Mouse (Mus musculus): ENCODE data around the gene Sqstm1.
"Not testable (repeated sequence)": the region's sequence is repeated elsewhere in the genome, so short reads cannot be mapped to it uniquely, and the experiment has no call there.

Sqstm1 gene

DNA sequence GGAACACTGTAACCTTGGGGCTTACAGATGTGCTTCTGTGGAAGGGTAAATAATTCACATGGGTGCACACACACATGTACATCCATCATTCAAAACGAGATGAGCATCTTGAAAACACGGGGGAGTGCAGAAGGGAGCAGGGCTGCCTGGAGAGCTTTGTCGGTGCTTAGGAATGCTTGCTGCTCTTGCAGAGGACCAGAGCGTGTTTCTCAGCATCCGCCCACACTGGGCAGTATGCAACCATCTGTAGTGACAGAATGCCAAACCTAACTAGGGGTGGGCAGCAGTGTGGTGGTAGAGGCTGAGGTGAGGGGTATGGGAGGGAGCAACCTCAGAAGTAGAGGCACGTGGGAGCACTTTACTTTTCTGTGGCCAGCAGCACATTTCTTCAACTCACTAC is 33.5 kb downstream of the Sqstm1 start:
- DNase-seq (ENCODE audit: low read depth, low spot score), result no peak

DNA sequence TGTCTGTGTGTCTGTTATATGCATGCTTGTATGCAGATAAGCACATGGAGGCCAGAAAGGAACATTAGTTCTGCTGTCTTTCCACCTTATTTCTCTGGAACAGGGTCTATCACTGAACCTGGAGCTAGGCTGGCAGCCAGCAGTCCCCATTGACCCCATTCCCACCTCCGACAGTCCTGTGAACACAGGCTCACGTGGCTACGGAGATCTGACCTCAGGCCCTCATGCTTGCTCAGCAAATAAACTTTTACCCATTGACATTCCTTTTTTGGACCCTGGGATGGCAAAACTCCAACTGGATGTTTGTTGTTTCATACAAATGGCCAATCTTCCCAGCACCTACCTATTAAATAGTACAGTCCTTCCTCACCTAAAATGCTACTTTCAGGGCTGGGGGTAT is 34.3 kb downstream of the Sqstm1 start:
- DNase-seq (ENCODE audit: low read depth, low spot score), result no peak

DNA sequence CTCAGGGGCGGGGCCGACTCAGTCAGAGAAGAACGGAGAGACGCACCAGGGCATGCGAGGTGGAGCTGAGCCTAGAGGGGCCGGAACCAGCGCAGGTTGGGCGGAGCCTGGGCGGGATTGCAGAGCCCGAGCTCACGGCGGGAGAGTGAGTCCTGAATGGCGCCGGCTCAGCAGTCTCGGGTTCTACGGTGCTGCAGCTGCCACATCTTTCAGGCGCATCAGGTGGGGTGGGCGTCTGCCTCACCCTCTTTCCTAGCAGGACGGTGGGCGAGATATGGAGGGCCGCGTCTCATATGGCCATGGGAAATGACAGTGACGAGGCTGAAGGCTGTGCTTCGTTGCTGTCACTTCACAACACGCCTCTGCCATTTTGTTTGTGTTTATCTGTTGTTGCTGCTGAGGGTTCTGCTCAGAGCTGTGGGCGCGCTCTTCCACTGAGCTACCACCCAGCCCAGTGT is 35.9 kb downstream of the Sqstm1 start:
- DNase-seq (ENCODE audit: low read depth, low spot score), result peak; percentile 93

DNA sequence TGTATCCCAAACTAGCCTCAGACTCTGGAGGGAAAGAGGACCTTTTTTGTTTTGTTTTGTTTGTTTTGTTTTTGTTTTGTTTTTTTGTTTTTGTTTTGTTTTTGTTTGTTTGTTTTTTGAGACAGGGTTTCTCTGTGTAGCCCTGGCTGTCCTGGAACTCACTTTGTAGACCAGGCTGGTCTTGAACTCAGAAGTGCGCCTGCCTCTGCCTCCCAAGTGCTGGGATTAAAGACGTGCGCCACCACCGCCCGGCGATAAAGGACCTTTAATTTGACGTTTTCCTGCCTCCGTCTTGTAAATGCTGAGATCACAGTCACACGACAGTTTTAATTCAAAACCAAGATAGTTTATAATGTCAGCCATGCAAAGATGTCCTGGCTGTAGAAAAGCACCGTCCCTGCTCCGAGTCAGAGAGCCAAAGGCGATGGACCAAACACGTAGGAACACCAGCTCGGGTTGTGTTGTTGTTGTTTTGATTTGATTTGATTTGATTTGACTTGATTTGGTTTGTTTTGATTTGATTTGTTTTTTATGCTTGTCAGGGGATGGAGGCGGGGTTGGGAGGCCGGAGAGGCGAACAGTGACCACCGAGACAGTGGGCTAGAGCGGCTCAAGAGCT is 36.4 kb downstream of the Sqstm1 start, which contains the start of gene Mrnip:
TSS of gene Mrnip (plus strand) at position 334 of the 619 bp plus-strand sequence.
- not testable (repeated sequence) for DNase-seq (ENCODE audit: low read depth, low spot score)

DNA sequence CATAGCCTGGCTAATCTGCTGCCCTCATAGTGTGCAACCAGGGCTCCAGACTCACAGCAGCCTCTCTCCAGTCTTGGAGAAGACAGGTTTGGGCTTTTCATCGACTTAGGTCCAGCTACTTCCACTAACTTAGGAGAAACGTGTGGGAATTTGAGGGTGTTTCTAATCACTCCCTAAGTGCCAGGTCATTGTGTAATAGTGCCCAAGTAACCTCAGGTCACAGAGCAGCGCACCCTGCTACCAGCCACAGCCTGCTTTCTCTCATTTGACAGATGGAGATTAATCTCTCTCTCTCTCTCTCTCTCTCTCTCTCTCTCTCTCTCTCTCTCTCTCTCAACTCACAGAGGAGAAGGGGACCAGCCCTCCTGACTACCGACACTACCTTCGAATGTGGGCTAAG is 42.3 kb downstream of the Sqstm1 start:
- no peak for DNase-seq (ENCODE audit: low read depth, low spot score)

DNA sequence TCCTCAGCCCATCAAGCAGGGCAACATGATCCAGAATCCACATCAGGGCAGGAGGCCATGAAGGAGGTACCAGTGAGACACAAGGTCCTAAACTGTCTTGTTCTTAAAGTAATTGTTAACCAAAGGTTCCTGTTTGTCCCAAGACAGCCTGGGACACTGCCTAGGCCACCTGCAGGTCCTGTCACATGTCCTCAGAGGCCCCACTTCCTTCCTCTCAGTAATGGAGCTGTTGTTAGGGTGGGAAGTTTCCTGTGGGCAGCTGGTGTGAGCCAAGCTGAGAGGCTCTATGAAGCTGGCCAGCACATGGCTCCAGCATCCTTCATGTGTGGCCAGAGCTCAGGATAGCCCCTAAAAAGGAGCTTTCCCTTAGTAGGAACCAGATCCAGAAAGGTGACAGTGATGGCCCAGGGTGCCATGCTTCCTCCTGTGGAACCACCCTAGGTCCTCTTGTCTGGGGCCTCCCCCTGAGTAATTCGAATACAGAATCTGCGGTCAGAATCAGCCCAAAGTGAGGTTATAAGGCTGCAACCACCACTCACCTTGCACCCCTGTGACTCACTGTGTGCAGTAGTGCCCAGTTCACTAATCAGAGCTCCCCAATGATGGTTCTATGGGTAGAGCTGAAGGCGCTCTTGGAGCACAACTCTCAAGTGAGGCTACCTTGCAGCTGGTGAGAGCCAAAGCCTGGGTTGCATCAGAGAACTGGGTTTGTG is 48.1 kb downstream of the Sqstm1 start:
- DNase-seq (ENCODE audit: low read depth, low spot score), result no peak

DNA sequence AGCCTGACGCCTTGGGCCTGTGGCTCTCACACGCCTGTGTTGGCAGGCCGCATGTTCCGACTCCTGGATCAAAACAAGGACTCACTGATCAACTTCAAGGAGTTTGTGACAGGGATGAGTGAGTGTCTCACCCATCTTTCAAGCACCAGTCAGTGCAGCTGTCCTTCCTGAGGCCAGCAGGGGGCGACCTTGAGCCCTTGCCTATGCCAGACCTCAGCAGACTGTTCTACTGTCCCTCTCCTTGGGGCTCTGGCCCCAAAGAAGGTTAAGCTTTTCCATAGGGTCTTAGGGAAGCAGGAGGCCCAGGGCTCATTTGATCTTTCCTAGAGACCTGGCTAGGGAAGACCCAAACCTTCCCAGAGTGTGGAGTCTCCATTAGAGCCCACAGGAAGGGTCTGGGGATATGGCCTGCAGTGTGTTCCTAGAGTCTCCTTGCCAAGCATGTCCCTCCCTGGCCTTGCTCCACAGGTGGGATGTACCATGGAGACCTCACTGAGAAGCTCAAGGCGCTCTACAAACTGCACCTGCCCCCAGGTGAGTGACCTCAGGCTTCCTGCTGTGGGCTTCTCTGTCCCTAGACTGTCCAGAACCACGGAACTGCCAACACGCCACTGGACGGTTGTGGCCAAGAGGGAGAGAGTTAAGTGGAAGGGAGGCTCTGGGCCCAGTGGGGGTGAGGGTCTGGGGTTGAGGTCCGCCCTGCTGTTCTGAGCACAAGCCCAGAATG is 48.9 kb downstream of the Sqstm1 start:
- DNase-seq (ENCODE audit: low read depth, low spot score), result peak; percentile 64

DNA sequence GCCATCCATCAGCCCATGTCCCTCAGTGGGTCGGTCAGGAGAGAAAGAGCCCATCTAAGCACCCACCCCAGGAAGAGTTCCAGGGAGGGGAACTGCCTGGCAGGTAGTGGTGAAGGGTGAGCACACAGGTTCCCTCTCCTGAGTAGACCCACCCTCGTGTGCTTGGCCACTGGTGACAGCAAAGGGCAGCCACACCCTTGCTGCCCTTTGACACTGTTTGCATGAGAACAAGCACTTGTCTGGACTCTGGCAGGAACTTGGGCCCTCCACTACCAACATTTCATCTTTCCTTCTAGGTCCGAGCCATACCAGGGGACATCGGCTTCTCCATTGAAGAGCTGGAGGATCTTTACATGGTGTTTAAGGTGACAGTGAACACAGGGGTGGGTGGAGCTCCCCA is 51.3 kb downstream of the Sqstm1 start:
- DNase-seq (ENCODE audit: low read depth, low spot score), result no peak

DNA sequence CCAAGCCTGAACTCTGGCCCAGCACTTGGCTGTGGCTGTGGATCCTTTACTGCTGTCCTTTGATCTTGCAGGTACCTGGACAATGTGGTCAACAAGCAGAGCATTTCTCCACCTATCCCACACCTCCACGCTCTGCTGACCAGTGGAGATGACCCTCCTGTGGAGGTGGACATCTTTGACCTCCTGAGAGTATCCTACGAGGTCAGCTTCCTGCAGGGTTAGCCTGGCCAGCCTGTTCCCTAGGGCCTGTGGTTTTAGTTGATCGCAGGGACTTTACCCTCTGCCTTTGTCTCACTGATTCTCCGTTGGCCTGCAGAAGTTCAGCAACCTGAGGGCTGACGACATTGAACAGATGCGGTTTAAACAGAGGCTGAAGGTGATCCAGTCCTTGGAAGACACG is 52.3 kb downstream of the Sqstm1 start:
- DNase-seq (ENCODE audit: low read depth, low spot score), result no peak

DNA sequence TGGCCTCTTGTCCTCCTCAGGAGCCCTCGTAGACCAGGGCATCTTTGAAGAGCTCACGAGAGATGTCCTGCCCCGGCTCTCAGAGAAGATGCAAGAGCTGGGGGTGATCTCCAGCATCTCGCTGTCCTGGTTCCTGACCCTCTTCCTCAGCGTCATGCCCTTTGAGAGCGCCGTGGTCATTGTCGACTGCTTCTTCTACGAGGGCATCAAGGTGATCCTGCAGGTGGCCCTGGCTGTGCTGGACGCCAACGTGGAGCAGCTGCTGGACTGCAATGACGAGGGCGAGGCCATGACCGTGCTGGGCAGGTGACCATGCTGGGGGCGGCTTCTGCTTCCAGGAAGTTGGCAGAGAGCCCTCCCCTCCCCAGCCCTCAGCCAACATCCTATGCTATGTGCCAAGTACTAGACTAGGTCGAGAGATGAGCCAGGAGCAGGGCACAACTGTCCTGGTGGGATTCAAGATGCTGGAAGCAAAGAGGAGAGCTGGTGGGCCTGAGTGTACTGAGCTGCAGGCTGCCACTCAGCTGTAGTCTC is 53.8 kb downstream of the Sqstm1 start:
- no peak for DNase-seq (ENCODE audit: low read depth, low spot score)

DNA sequence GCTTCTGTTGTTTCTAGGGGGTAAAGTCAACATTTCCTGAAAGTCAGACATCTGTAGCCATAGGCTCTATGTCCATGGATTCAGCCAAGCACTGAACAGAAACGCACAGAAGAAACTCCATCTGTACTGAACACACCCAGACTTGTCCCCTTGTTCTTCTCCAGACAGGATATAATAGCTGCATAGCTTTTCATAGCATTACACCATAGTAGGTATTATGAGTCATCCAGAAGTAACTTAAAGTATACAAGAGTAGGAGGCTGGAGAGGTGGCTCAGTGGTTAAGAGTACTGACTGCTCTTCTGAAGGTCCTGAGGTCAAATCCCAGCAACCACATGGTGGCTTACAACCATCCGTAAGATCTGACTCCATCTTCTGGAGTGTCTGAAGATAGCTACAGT is 54.8 kb downstream of the Sqstm1 start:
- no peak for DNase-seq (ENCODE audit: low read depth, low spot score)

DNA sequence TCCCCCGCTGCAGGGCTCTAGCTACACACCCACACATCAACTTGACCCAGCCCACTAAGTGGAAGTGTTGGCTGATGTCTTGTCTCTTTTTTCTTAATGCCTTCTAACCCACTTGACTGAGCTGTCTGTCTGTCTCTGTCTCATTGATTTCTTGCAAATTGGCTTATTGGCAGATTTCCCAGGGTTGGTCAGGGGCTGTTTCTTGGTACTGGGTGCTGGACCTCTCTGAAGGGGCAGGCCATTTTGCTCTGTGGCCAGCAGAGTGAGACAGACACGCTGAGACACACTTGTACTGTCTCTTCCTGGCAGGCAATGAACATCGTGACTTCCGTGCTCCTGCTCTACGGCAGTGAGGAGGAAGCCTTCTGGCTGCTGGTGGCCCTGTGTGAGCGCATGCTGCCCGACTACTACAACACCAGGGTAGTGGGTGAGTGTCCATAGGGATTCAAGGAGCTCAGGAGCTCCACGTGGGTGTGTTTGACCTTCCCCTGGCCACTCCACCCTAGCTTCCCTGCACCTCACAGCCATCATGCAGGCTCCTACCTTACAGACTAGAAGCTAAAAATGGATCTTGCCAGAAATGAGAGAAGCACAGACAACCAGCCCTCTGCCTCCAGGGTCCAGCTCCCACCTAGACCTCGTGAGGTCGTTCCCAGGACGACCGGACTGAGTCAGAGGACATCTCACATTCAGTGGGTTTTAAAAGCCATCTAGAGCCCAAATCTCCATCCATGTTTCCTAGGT is 55.7 kb downstream of the Sqstm1 start:
- DNase-seq (ENCODE audit: low read depth, low spot score), result no peak

DNA sequence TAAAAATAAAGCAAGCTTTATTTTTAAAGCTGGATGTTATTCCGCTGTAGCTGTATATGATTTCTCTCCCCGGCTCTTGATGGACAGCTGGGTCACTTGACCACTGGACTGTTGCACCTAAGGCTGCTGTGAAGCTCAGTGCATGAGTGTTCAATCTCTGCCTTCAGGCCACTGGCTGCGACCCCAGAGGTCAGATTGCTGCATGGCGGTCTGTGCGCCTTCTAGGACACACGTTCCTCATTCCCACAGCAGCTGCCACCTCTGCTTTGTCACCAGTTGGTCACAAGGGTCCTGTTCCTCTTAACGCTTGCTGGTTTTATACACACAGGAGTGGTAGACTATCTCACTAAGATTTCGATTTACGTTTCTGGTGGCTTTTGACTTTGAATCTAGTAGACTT is 56.5 kb downstream of the Sqstm1 start:
- no peak for DNase-seq (ENCODE audit: low read depth, low spot score)

DNA sequence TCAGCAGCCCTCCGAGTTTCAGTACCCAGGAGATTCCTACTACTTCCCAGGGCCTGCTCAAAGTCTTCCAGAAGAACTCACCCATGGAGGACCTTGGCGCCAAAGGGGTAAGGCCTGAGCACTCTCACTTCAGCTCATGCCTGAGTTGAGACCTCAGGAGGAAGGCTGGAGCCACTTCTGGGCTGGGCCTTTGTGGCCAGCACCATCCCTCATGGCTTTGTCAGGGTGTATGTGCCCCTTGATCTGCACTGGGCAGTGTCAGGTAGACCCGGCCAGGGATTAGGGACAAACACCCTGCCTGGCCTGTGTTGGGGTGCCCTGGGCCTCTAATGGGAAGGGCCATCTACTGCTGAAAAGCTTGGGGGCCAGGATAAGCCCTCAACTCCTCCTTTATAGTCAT is 59.3 kb downstream of the Sqstm1 start:
- DNase-seq (ENCODE audit: low read depth, low spot score), result no peak

DNA sequence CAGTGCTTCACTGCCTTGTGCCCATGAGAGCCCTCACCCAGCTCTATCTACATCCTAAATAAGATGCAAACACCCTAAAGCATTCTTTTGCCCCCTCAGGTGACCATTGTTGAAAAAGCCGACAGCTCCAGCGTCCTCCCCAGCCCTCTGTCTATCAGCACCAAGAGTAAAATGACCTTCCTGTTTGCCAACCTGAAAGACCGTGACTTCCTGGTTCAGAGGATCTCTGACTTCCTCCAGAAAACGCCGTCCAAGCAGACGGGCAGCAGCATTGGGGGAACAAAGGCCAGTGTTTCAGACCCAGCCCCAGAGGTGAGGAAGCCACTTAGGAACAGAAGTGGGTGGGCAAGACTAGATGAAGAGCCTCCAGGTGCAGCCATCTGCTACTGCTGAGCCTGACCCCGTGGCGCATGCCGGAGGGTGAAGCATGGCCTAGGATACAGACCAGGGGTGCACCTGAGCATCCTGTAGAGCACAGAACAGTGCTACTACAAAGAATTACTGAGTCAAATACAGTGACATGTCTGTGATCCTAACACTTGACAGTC is 61.0 kb downstream of the Sqstm1 start:
- no peak for DNase-seq (ENCODE audit: low read depth, low spot score)
